Mouse (Mus musculus) cerebellum, adult 2 months (tissue): ENCODE data around the gene Smyd3.

Experiments
- CTCF ChIP-seq: fragments of 200-500 bp; IDR thresholded peaks from 2 replicates; pipeline ENCODE4 v1.5.1; 2011; ENCODE audit warnings: low read depth, mild to moderate bottlenecking, control low read depth, low read length, moderate library complexity, borderline replicate concordance; ENCODE audit not compliant: insufficient read depth
- POLR2A ChIP-seq: fragments of 200-500 bp; IDR thresholded peaks from 2 replicates; pipeline ENCODE4 v1.6.1; 2011; ENCODE audit warnings: low read length, control low read depth, borderline replicate concordance; ENCODE audit not compliant: insufficient read depth

GRCm38 (mm10) chr1:179487238-179487637 is 30.6 kb downstream of the Smyd3 start:
- TF ChIP-seq CTCF (no peak), POLR2A (no peak)
